Mouse (Mus musculus) lung, adult 2 months (tissue): ENCODE data around the gene Pnpo.

ENCODE experiments used
- CTCF ChIP-seq: fragments of 200-500 bp; IDR thresholded peaks from 2 replicates; pipeline ENCODE4 v1.5.1; 2011; ENCODE audit warnings: mild to moderate bottlenecking, low read length, control low read depth; ENCODE audit not compliant: insufficient read depth
- POLR2A ChIP-seq: fragments of 200-500 bp; IDR thresholded peaks from 2 replicates; pipeline ENCODE4 v1.6.1; 2011; ENCODE audit warnings: low read depth, mild to moderate bottlenecking, control low read depth, low read length, borderline replicate concordance; ENCODE audit errors: extremely low read depth

- TF ChIP-seq CTCF (no peak), POLR2A (no peak)
Observed at GRCm38 (mm10) chr11:96992722-96993311, 49.0 kb upstream of the Pnpo start.
